Mouse (Mus musculus) embryonic facial prominence, embryonic 12.5 days (tissue): Measurements from ENCODE around the gene Ptpn4. TPM values are rescaled to one million over a fixed set of nuclear protein-coding genes. Genes with fewer than 3 reads are reported as not detected.

Experiments used
- ATAC-seq: fragments of 200-750 bp; cut with Nextera tagmentation; 2 replicates; pipeline ENCODE4 v1.8.0; 2017; ENCODE audit not compliant: insufficient number of reproducible peaks, insufficient read depth, low FRiP score, low TSS enrichment
- H3K27ac ChIP-seq: fragments of 300-500 bp; sonication (generic); 2 replicates; pipeline ENCODE4 v1.5.1; 2016; ENCODE audit warnings: mild to moderate bottlenecking
- H3K27me3 ChIP-seq: fragments of 300-500 bp; sonication (generic); 2 replicates; pipeline ENCODE4 v1.6.1; 2016; ENCODE audit warnings: mild to moderate bottlenecking, moderate library complexity
- H3K36me3 ChIP-seq: fragments of 300-500 bp; sonication (generic); 2 replicates; pipeline ENCODE4 v1.6.1; 2016; ENCODE audit warnings: mild to moderate bottlenecking
- H3K4me1 ChIP-seq: fragments of 300-500 bp; sonication (generic); 2 replicates; pipeline ENCODE4 v1.6.1; 2016
- H3K4me2 ChIP-seq: fragments of 300-500 bp; sonication (generic); replicated peaks from 2 replicates; pipeline ENCODE4 v1.6.1; 2016; ENCODE audit warnings: mild to moderate bottlenecking, moderate library complexity
- H3K4me3 ChIP-seq: fragments of 300-500 bp; sonication (generic); 2 replicates; pipeline ENCODE4 v1.5.1; 2016; ENCODE audit warnings: mild to moderate bottlenecking
- H3K9ac ChIP-seq: fragments of 300-500 bp; sonication (generic); 2 replicates; pipeline ENCODE4 v1.6.1; 2016; ENCODE audit warnings: mild to moderate bottlenecking, moderate library complexity
- H3K9me3 ChIP-seq: fragments of 300-500 bp; sonication (generic); 2 replicates; pipeline ENCODE4 v1.6.1; 2016; ENCODE audit warnings: mild to moderate bottlenecking, moderate library complexity
- WGBS: fragments of 180-500 bp; shearing (Covaris S2); methylation state at CpG from one replicate; pipeline ENCODE4 v1.1.7; 2016; 5-methylcytosine and 5-hydroxymethylcytosine counted together
- polyA plus RNA-seq: library from polyadenylated mRNA; unstranded; fragments of >200 nt; fragmentation: Nextera tagmentation; extraction: Ambion mirVana; gene quantifications from 2 replicates; pipeline ENCODE4 v1.2.1, GENCODE M21; 2016

The Ptpn4 gene
- polyA plus RNA-seq, 1 experiment from 2014 or later = 9.2 TPM

GRCm38 (mm10) chr1:119674984-119675383, 162.4 kb downstream of the Ptpn4 start:
- H3K27me3 ChIP-seq = no peaks in the 10 kb centered on the region
- no peak for ATAC-seq
- peaks cover 11% of the 10 kb centered on the region; the same call in 1 of the 2 replicates for H3K36me3 ChIP-seq
- no peaks in the 10 kb centered on the region for H3K4me1 ChIP-seq
- no peak overlapping the region for H3K27ac ChIP-seq
- WGBS = 68% methylated on average over 1 of the region's 1 CpGs
- no peaks in the 10 kb centered on the region for H3K9me3 ChIP-seq
- no peak overlapping the region for H3K4me3 ChIP-seq
- H3K9ac ChIP-seq = no peak overlapping the region
- H3K4me2 ChIP-seq = no peak overlapping the region

DNA sequence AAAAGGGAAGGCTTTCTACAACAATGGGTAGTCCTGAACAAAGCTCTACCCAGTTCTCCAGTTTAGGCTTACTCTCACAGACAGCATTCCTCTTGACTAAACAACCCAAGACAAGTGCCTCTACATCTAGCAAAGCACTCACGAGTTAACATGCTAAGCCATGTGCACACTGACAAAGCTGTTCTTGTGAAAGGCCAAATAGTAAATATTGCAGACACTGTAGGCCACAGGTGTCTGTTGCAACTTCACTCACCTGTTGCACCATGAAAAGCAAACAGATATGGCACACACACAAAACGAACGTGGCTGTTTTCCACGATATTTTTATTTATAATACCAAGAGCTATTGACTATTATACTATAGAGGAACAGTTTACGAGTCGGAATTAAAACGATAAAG, 170.5 kb downstream of the Ptpn4 start:
- no peak overlapping the region for H3K27ac ChIP-seq
- no peaks in the 10 kb centered on the region for H3K27me3 ChIP-seq
- H3K36me3 ChIP-seq = 0 out of 2 replicates have a peak, but pooled peaks cover 5% of the 10 kb centered on the region
- H3K4me2 ChIP-seq = no peak overlapping the region
- H3K4me3 ChIP-seq = no peak overlapping the region
- no peak for ATAC-seq
- WGBS = 92% methylated on average over 7 of the region's 7 CpGs
- H3K4me1 ChIP-seq = no peaks in the 10 kb centered on the region
- H3K9ac ChIP-seq = no peak overlapping the region
- H3K9me3 ChIP-seq = no peaks in the 10 kb centered on the region

DNA sequence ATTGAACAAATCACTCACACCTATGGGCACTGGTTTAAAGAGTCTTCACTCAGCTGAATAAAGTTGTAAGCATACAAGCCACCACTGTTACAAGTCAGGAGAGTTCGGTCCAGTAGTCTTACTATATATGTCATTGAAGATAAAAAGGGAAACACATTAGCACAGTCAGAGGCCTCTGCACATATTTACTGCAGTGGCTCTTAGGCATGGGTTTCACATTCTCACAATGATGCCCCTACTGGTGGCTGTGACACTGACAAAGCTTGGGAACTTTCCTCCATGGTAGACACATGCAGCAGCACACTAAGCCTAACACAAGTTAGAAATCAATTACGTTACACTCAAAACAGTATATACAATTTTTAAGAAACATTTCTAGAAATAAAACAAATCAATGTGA, 183.1 kb downstream of the Ptpn4 start:
- Histone ChIP-seq H3K36me3 (no peaks in the 10 kb centered on the region; the same call in 1 of the 2 replicates), H3K4me3 (no peak overlapping the region), H3K27ac (no peak overlapping the region), H3K9me3 (no peaks in the 10 kb centered on the region), H3K27me3 (no peaks in the 10 kb centered on the region), H3K9ac (no peak overlapping the region), H3K4me1 (no peaks in the 10 kb centered on the region), H3K4me2 (no peak overlapping the region)
- ATAC-seq = no peak
- WGBS = 92% methylated on average over 2 of the region's 2 CpGs

DNA sequence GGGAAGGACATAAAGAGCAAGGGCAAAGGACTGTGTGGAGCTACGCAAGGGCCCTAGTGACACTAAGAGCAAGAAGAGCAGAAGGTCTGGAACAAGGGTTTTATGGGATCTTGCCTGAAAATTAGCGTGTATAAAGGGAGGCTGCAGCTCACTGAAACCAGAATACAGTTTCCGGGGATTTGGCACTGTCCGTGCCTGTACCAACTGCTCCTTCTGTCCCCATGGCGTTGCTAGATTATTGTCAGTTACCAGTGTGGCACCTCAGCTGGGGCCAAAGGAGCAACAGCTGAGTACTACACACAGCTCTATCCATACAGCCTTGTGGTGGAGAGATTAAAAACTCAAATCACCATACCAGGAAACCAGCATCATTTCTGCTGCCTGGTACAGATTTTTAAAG, 187.0 kb downstream of the Ptpn4 start:
- Histone ChIP-seq H3K4me2 (no peak overlapping the region), H3K9ac (no peak overlapping the region), H3K4me3 (no peak overlapping the region), H3K27ac (no peak overlapping the region), H3K9me3 (no peaks in the 10 kb centered on the region), H3K4me1 (no peaks in the 10 kb centered on the region; the same call in 1 of the 2 replicates), H3K36me3 (no peaks in the 10 kb centered on the region; the same call in 1 of the 2 replicates), H3K27me3 (no peaks in the 10 kb centered on the region)
- ATAC-seq = no peak
- 87% methylated on average over 5 of the region's 5 CpGs for WGBS

DNA sequence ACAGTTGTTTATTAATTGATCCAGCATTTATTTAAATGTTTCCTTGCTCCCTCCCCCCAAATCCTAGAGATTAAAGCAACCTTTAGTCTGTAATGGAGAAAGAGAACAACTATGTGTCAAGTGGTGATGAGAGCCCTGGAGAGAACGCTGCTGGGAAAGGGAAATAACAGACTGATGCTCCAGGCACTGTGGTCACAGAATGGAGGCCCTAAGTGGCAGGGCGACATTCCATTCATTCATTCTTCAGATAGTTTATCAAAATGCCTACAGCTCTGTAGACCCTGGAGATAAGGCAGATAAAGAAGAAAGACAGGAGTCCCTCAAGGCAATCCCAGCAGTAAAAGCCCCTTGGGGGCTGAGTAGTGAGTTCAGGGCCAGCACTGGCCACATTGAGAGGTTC, 187.8 kb downstream of the Ptpn4 start:
- no peaks in the 10 kb centered on the region; the same call in 1 of the 2 replicates for H3K4me1 ChIP-seq
- no peak overlapping the region for H3K4me3 ChIP-seq
- H3K27me3 ChIP-seq = no peaks in the 10 kb centered on the region
- no peaks in the 10 kb centered on the region; the same call in 1 of the 2 replicates for H3K36me3 ChIP-seq
- no peak for ATAC-seq
- 58% methylated on average over 2 of the region's 2 CpGs for WGBS
- no peak overlapping the region for H3K9ac ChIP-seq
- no peak overlapping the region for H3K27ac ChIP-seq
- H3K9me3 ChIP-seq = no peaks in the 10 kb centered on the region
- H3K4me2 ChIP-seq = no peak overlapping the region

- Histone ChIP-seq H3K4me1 (no peaks in the 10 kb centered on the region; the same call in 1 of the 2 replicates), H3K27ac (peak within 1 kb of the TSS; percentile 76), H3K27me3 (no peaks in the 10 kb centered on the region), H3K4me3 (peak within 1 kb of the TSS; percentile 85), H3K4me2 (peak within 1 kb of the TSS; percentile 86), H3K36me3 (no peaks in the 10 kb centered on the region; the same call in 1 of the 2 replicates), H3K9me3 (no peaks in the 10 kb centered on the region), H3K9ac (peak within 1 kb of the TSS; percentile 60)
- WGBS = under 1% methylated on average over 72 of the region's 86 CpGs
- ATAC-seq = peak; percentile 90
These were observed 189.0 kb downstream of the Ptpn4 start, which contains the start of gene Epb41l5 for GRCm38 (mm10) chr1:119648205-119649111. TSS of gene Epb41l5 (minus strand) at chr1:119649000.

GRCm38 (mm10) chr1:119646356-119646755, 191.1 kb downstream of the Ptpn4 start:
- Histone ChIP-seq H3K27me3 (no peaks in the 10 kb centered on the region), H3K27ac (no peak overlapping the region), H3K4me3 (no peak overlapping the region), H3K9me3 (no peaks in the 10 kb centered on the region), H3K36me3 (no peaks in the 10 kb centered on the region), H3K4me2 (no peak overlapping the region), H3K9ac (no peak overlapping the region), H3K4me1 (no peaks in the 10 kb centered on the region; the same call in 1 of the 2 replicates)
- no peak for ATAC-seq
- WGBS = 67% methylated on average over 2 of the region's 2 CpGs

DNA sequence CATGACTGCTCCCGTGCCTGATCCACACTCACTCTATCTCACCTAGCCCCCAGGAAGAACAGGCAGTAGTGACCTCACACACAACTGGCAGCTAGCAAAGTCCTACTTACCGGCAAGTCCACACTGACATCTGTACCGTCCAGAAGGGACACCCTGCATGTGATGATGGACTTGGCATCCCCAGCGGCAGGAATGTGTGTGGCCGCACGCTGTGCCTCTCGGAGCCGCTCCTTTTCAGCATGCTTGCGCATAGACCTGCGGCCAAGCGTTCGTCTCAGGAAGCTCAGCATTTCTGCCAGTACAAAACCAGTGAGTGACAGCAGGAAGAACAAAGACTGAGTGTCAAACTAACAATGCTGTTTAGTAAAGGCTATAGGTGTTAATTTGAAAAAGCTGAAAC, 195.0 kb downstream of the Ptpn4 start:
- H3K36me3 ChIP-seq = no peaks in the 10 kb centered on the region
- no peak overlapping the region for H3K9ac ChIP-seq
- 52% methylated on average over 12 of the region's 12 CpGs for WGBS
- H3K4me1 ChIP-seq = no peaks in the 10 kb centered on the region; the same call in 1 of the 2 replicates
- no peaks in the 10 kb centered on the region for H3K9me3 ChIP-seq
- no peak overlapping the region for H3K27ac ChIP-seq
- H3K27me3 ChIP-seq = no peaks in the 10 kb centered on the region
- no peak overlapping the region for H3K4me3 ChIP-seq
- ATAC-seq = no peak
- H3K4me2 ChIP-seq = no peak overlapping the region

DNA sequence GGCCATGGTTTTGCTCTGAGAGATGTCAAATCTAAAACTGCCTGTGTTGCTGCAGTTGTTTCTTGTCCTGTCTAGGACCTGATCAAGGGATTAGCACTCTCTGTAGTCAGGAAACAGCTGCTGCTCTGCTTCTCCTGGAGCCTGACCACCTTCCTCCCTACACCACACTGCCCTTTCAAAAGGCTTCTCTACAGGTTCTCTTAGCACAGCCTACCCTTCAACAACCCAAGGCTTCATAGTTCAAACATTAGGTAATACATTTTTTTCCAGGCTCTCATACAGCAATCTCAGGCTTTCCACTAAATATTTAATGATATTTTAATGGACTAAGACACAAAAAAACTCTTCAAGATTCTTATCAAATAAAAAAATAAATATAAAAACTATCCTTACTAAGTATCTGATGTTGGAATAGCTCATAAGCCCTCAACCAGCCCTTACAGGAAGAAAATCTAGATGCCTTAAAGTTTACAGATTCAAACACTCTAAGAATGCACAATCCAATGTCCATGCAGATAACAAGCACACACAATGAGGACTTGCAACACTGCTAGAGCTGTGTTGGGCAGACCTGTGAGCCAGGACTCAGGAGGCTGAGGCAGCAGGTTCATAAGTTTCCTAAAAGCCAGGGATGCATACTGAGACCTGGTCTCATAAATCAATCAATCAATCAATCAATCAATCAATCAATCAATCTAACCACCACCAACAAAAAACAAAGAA, 196.2 kb downstream of the Ptpn4 start:
- no peak overlapping the region for H3K4me3 ChIP-seq
- H3K27ac ChIP-seq = no peak overlapping the region
- no peak overlapping the region for H3K9ac ChIP-seq
- no peak for ATAC-seq
- no peak overlapping the region for H3K4me2 ChIP-seq
- H3K9me3 ChIP-seq = no peaks in the 10 kb centered on the region
- no peaks in the 10 kb centered on the region for H3K4me1 ChIP-seq
- H3K27me3 ChIP-seq = no peaks in the 10 kb centered on the region
- H3K36me3 ChIP-seq = no peaks in the 10 kb centered on the region

GRCm38 (mm10) chr1:119640006-119640405, 197.4 kb downstream of the Ptpn4 start:
- H3K4me1 ChIP-seq = no peaks in the 10 kb centered on the region
- no peaks in the 10 kb centered on the region for H3K9me3 ChIP-seq
- ATAC-seq = no peak
- H3K36me3 ChIP-seq = no peaks in the 10 kb centered on the region
- H3K4me2 ChIP-seq = no peak overlapping the region
- no peaks in the 10 kb centered on the region for H3K27me3 ChIP-seq
- no peak overlapping the region for H3K9ac ChIP-seq
- no peak overlapping the region for H3K4me3 ChIP-seq
- 80% methylated on average over 2 of the region's 2 CpGs for WGBS
- no peak overlapping the region for H3K27ac ChIP-seq

- H3K9me3 ChIP-seq = no peaks in the 10 kb centered on the region
- no peaks in the 10 kb centered on the region for H3K27me3 ChIP-seq
- H3K4me1 ChIP-seq = no peaks in the 10 kb centered on the region
- WGBS = 87% methylated on average over 6 of the region's 6 CpGs
- H3K9ac ChIP-seq = no peak overlapping the region
- no peak overlapping the region for H3K4me2 ChIP-seq
- H3K4me3 ChIP-seq = no peak overlapping the region
- H3K36me3 ChIP-seq = no peaks in the 10 kb centered on the region
- H3K27ac ChIP-seq = no peak overlapping the region
- ATAC-seq = no peak
These were observed 200.0 kb downstream of the Ptpn4 start for GRCm38 (mm10) chr1:119637188-119638023.
